Mouse (Mus musculus): Measurements from ENCODE around the gene Slc35c1. TPM values are rescaled to one million over a fixed set of nuclear protein-coding genes. Genes with fewer than 3 reads are reported as not detected.
"Not testable (repeated sequence)": the region's sequence is repeated elsewhere in the genome, so short reads cannot be mapped to it uniquely, and the experiment has no call there.

Gene Slc35c1
- polyA plus RNA-seq, 1 experiment from 2014 or later, result 8.9 TPM

DNA sequence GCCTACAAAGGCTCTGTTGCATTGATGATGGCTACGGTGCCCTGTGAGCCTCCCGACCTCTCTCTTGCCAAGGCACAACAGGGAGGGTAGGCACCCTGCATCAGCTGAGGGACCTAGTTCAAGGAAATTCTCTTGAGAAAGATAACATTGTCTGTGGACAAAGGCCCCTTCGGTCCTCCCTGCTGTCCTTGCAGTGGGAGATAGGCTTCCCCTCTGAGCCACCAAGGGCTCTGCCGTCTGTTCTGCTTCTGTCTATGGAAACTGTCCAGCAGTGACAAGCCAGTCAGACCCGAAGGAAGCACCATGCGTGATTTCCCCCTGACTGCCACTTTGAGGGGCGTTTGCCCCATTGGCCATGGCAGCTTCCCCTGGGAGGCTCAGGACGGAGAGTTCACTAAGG is 27.5 kb upstream of the Slc35c1 start:
- Histone ChIP-seq H3K9me3 (no peaks in the 10 kb centered on the region), H3K27ac (replicated peaks) (no peak overlapping the region), H3K4me2 (no peak overlapping the region), H3K36me3 (no peaks in the 10 kb centered on the region), H3K4me1 (peaks cover 26% of the 10 kb centered on the region), H3K27me3 (replicated peaks) (peaks cover 51% of the 10 kb centered on the region), H3K4me3 (no peak overlapping the region), H3K9ac (no peak overlapping the region)
- no peak for ATAC-seq (ENCODE audit: extremely low read depth, insufficient number of reproducible peaks, low FRiP score, low TSS enrichment)
- WGBS, result 59% methylated on average over 8 of the region's 8 CpGs

DNA sequence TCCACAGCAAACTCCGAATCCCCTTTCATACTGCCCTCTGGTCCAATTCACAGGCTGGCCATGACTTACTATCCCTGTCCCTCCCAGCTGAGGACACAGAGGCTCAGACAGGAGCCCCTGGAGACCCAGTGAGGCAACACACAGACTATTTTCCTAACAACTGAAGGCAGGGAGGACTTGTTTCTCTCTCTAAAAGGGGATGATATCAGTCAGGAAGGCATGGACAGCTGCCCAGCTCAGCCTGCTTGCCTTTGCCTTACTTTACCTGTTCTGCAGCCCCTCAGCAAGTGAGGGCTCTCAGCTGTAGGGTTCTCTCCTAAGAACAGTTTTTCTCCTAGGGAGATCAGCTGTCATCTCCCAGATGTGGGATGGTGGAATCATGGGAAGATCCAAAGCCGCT is 26.6 kb upstream of the Slc35c1 start:
- no peak overlapping the region for H3K27ac ChIP-seq (replicated peaks)
- WGBS, result 42% methylated on average over 2 of the region's 2 CpGs
- peaks cover 19% of the 10 kb centered on the region for H3K4me1 ChIP-seq
- H3K27me3 ChIP-seq (replicated peaks), result peaks cover 56% of the 10 kb centered on the region
- H3K4me2 ChIP-seq, result no peak overlapping the region
- no peak overlapping the region for H3K4me3 ChIP-seq
- no peaks in the 10 kb centered on the region for H3K9me3 ChIP-seq
- H3K36me3 ChIP-seq, result no peaks in the 10 kb centered on the region
- ATAC-seq (ENCODE audit: extremely low read depth, insufficient number of reproducible peaks, low FRiP score, low TSS enrichment), result no peak
- H3K9ac ChIP-seq, result no peak overlapping the region

DNA sequence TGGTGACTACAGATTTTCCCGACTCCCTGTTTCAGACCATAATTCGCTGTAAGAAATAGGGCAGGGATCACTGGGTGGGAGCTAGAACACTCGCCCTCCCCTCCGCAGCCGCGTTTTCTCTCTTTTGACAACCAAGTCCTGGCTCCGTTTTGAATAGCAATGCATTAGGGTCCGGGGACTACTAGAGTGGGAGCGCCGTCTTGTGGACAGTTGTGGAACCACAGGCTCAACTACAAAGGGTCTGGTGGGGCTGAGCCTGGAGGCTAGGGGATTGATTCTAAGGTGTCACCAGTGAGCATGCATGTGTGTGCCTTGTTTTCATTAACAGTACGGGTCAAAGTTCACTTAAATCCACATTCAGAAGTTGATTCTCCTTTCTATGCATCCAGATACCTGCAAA is 26.1 kb upstream of the Slc35c1 start:
- peaks cover 61% of the 10 kb centered on the region for H3K27me3 ChIP-seq (replicated peaks)
- no peak for ATAC-seq (ENCODE audit: extremely low read depth, insufficient number of reproducible peaks, low FRiP score, low TSS enrichment)
- H3K4me3 ChIP-seq, result peak overlapping the region; percentile 13
- peaks cover 14% of the 10 kb centered on the region for H3K4me1 ChIP-seq
- peak overlapping the region; percentile 63 for H3K4me2 ChIP-seq
- 1% methylated on average over 11 of the region's 11 CpGs for WGBS
- H3K9ac ChIP-seq, result 0 out of 2 replicates have a peak overlapping the region, but pooled peaks have one; percentile 29
- H3K36me3 ChIP-seq, result no peaks in the 10 kb centered on the region
- H3K9me3 ChIP-seq, result no peaks in the 10 kb centered on the region
- H3K27ac ChIP-seq (replicated peaks), result no peak overlapping the region

DNA sequence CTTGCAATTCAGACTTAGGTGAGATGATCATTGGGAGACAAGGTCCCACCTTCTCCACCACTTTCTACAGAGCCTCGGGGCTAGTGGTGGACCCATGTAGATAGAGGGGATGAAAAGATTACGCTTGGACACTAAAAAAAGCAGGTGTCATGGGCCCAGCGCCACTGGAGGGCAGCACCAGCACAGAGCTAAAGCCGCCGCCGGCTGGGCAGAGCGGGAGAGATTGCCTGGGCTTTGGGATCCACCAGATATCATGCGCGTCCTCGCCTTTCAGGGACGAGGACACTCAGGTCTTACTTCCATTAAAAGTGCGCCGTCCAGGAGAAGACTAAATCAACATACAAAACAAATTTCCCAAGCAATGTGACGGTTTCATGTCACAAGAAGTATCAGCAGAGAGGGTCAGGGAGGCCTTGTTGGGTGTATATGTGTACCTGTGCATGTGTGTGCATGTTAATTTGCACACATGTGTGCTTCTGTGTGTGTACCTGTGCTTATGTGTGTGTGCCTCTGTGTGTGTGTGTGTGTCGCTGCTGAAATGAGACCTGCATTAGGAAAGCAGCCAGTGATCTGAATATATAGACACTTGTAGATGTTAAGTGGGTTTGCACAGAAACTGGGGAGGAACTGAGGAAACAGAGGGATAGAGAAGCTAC is 25.4 kb upstream of the Slc35c1 start:
- H3K27me3 ChIP-seq (replicated peaks), result peaks cover 61% of the 10 kb centered on the region
- peak overlapping the region; percentile 63 for H3K4me2 ChIP-seq
- no peaks in the 10 kb centered on the region for H3K36me3 ChIP-seq
- H3K9ac ChIP-seq, result no peak overlapping the region
- ATAC-seq (ENCODE audit: extremely low read depth, insufficient number of reproducible peaks, low FRiP score, low TSS enrichment), result no peak
- H3K9me3 ChIP-seq, result no peaks in the 10 kb centered on the region
- H3K4me1 ChIP-seq, result peaks cover 8% of the 10 kb centered on the region
- 4% methylated on average over 15 of the region's 15 CpGs for WGBS
- no peak overlapping the region for H3K27ac ChIP-seq (replicated peaks)
- H3K4me3 ChIP-seq, result peak overlapping the region; percentile 13; the same call in 1 of the 2 replicates

DNA sequence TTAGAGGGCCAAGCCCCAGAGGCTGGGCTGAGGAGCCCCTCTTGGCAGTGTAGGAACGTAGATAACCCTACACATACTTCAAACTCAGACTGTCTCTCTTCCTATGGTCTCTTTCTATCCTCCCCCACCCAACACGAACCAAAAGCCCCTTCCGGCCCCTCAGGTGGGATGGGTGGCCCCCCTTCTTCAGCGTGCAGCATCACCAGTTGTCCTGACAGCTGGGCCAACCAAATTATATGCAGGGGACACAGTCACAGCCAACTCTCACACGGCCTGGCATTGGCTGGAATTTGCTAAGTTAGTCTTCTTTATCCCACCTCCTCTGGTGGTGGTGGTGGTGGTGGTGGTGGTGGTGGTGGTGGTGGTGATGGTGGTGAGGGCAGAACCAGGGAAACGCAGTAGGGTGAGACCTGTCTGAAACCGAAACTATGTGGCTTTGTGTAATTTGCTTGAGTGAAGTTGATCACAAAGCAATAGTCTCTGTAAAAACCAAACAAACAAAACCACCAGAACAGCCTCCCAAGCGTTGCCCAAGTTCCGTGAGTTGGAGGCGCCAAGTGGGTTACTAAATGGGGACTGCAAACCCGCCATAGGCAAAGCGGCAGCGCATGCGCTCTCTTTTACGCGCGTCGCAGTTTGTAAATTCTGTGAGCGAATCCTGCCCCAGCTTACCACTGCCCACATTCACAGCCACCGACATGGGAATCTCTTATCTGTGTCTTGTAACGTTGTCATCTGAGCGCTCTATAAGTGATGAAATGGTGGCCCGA is 24.1 kb upstream of the Slc35c1 start:
- H3K36me3 ChIP-seq, result no peaks in the 10 kb centered on the region
- peak overlapping the region; percentile 63 for H3K4me2 ChIP-seq
- ATAC-seq (ENCODE audit: extremely low read depth, insufficient number of reproducible peaks, low FRiP score, low TSS enrichment), result no peak
- peaks cover 5% of the 10 kb centered on the region; the same call in 1 of the 2 replicates for H3K4me1 ChIP-seq
- peak overlapping the region; percentile 41 for H3K4me3 ChIP-seq
- 29% methylated on average over 23 of the region's 23 CpGs for WGBS
- H3K9ac ChIP-seq, result peak overlapping the region; percentile 56; the same call in 1 of the 2 replicates
- H3K27ac ChIP-seq (replicated peaks), result no peak overlapping the region
- H3K9me3 ChIP-seq, result no peaks in the 10 kb centered on the region
- peaks cover 61% of the 10 kb centered on the region for H3K27me3 ChIP-seq (replicated peaks)

DNA sequence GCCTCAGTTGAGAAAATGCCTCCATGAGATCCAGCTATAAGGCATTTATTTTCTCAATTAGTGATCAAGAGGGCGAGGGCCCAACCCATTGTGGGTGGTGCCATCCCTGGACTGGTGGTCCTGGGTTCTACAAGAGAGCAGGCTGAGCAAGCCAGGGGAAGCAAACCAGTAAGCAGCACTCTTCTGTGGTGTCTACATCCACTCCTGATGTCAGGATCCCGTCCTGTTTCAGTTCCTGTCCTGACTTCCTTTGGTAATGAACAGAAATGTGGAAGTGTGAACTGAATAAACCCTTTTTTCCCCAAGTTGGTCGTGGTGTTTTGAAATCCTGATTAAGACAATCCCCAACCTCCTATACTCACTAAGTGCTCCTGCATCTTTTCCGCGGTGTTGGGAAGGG is 23.2 kb upstream of the Slc35c1 start:
- Histone ChIP-seq H3K4me2 (no peak overlapping the region), H3K4me3 (no peak overlapping the region), H3K9me3 (no peaks in the 10 kb centered on the region), H3K4me1 (peaks cover 5% of the 10 kb centered on the region; the same call in 1 of the 2 replicates), H3K9ac (no peak overlapping the region), H3K36me3 (no peaks in the 10 kb centered on the region), H3K27me3 (replicated peaks) (peaks cover 61% of the 10 kb centered on the region), H3K27ac (replicated peaks) (no peak overlapping the region)
- 39% methylated on average over 5 of the region's 5 CpGs for WGBS
- no peak for ATAC-seq (ENCODE audit: extremely low read depth, insufficient number of reproducible peaks, low FRiP score, low TSS enrichment)

DNA sequence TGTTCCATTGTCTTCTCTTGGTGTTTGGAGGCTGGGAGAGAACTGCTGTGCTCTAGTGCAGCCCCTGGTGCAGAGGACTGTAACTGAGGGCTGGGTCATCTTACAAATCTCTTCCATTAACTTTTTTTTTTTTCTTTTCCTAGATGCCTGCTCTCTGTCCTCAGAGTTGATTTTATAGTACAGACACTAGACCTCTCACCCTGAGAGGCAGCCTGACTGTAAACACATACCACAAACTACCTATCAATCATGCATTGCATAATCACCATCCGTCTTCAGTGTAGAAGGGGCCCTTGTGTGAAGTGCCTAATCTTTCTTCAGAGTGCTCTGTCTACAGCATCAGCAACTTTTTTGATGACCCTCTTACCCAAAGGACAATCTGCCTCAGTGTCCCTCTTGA is 22.2 kb upstream of the Slc35c1 start:
- 38% methylated on average over 1 of the region's 1 CpGs for WGBS
- H3K9me3 ChIP-seq, result no peaks in the 10 kb centered on the region
- ATAC-seq (ENCODE audit: extremely low read depth, insufficient number of reproducible peaks, low FRiP score, low TSS enrichment), result no peak

DNA sequence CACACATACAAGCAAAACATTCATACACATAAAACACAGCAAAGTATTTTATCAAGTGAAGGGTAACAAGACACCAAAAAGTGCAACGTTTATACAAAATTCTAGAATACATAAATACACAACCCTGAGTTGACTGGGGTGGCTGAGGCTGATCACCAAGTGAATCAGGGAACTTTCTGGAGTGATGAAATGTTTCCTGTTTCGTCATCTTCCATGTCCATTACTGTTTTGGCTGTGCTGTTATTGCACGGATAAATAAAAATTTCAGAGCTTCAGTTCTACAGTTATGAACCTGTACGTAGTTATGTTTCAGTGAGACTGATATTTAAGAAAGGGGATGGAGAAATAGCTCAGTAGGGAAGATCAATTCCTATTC is 18.0 kb upstream of the Slc35c1 start:
- H3K4me2 ChIP-seq, result no peak overlapping the region
- H3K36me3 ChIP-seq, result no peaks in the 10 kb centered on the region
- no peak for ATAC-seq (ENCODE audit: extremely low read depth, insufficient number of reproducible peaks, low FRiP score, low TSS enrichment)
- no peak overlapping the region for H3K4me3 ChIP-seq
- H3K9me3 ChIP-seq, result 0 out of 2 replicates have a peak, but pooled peaks cover 4% of the 10 kb centered on the region
- no peak overlapping the region for H3K27ac ChIP-seq (replicated peaks)
- H3K4me1 ChIP-seq, result peaks cover 10% of the 10 kb centered on the region
- 72% methylated on average over 4 of the region's 4 CpGs for WGBS
- peaks cover 16% of the 10 kb centered on the region for H3K27me3 ChIP-seq (replicated peaks)
- H3K9ac ChIP-seq, result no peak overlapping the region

More for the DNA sequence above, 22.2 kb upstream of the Slc35c1 start:
- Histone ChIP-seq H3K27ac (replicated peaks) (no peak overlapping the region), H3K4me1 (peaks cover 12% of the 10 kb centered on the region), H3K4me2 (no peak overlapping the region), H3K4me3 (no peak overlapping the region), H3K27me3 (replicated peaks) (peaks cover 54% of the 10 kb centered on the region), H3K36me3 (no peaks in the 10 kb centered on the region), H3K9ac (no peak overlapping the region)

DNA sequence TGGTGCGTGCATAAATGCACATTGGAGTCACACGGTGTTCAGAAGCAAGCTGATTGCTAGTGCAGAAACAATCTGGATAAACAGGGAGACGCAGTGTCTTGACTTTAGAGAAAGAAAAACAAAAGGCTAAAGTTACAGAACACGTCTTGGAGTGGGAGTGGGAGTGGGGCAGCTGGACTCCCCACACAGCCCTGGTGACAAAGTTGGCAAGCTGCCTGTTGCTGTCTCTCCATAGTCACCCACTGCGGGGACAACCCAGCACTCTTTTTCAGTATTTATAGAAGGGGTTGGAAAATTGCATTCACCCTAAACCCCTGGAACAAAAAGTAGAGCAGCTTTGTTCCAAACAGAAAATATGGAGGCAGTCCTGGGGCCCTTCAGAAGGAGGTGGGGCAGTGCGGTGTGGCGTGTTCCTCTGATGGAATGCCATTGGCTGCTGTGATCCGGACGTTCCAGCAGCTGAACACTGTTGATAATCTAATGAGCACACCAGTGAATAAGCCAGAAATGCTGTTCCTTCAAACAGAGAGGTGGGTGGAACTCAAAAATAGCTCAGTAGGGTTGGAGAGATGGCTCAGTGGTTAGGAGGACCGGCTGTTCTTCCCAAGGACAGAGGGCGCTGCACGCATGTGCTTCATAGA is 17.5 kb upstream of the Slc35c1 start:
- Histone ChIP-seq H3K4me2 (no peak overlapping the region), H3K27ac (replicated peaks) (peak overlapping the region; percentile 62), H3K9me3 (0 out of 2 replicates have a peak, but pooled peaks cover 4% of the 10 kb centered on the region), H3K9ac (no peak overlapping the region), H3K4me1 (peaks cover 10% of the 10 kb centered on the region), H3K36me3 (no peaks in the 10 kb centered on the region), H3K4me3 (no peak overlapping the region), H3K27me3 (replicated peaks) (peaks cover 11% of the 10 kb centered on the region)
- 60% methylated on average over 12 of the region's 12 CpGs for WGBS
- no peak for ATAC-seq (ENCODE audit: extremely low read depth, insufficient number of reproducible peaks, low FRiP score, low TSS enrichment)

DNA sequence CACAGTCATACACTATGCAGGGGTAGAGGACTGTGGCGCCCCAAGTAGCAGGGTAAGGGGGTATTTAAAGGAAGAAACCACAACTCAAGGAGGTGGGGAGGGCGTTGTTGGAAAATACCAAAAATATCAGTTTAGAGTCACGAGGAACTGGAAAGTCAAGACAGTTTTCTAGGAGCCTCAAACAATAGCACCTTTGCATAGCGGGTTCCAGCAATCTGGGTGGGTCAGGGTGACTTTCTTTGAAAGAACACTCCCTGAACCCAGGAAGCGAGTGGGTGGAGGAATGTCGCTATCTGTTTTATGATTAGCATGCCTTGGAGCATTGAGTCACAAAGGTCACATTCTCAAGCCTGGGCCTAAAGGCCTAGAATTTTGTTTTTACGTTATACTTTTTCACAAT is 16.2 kb upstream of the Slc35c1 start:
- H3K4me2 ChIP-seq; H3K4me3 ChIP-seq; ATAC-seq (ENCODE audit: extremely low read depth, insufficient number of reproducible peaks, low FRiP score, low TSS enrichment); H3K4me1 ChIP-seq; H3K27me3 ChIP-seq (replicated peaks); H3K36me3 ChIP-seq; H3K27ac ChIP-seq (replicated peaks); H3K9ac ChIP-seq; H3K9me3 ChIP-seq: not testable (repeated sequence)
- WGBS, result 77% methylated on average over 7 of the region's 7 CpGs

DNA sequence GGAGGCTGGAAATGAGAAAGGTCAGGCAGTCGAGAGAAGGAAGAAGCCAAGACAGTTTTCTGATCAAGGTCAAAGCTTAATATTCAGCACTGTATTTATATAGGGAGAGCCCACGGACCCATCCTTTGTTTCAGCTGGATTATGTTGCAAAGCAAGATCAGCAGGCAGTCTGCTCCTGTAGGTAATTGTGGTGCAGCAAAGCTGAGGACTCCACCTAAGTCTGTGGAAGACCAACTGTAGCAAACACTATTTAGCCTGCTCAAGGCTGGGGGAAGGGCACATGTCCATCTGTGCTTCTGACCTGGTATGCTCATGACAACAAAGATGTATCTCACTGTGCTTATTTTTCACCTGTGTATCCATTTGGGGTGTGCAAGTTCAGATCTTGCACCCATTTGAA is 15.4 kb upstream of the Slc35c1 start:
- Histone ChIP-seq H3K4me1 (peaks cover 10% of the 10 kb centered on the region), H3K9ac (no peak overlapping the region), H3K27ac (replicated peaks) (no peak overlapping the region), H3K4me2 (no peak overlapping the region), H3K4me3 (no peak overlapping the region), H3K27me3 (replicated peaks) (no peaks in the 10 kb centered on the region; the same call in 1 of the 2 replicates), H3K9me3 (0 out of 2 replicates have a peak, but pooled peaks cover 4% of the 10 kb centered on the region), H3K36me3 (no peaks in the 10 kb centered on the region)
- 67% methylated on average over 2 of the region's 2 CpGs for WGBS
- ATAC-seq (ENCODE audit: extremely low read depth, insufficient number of reproducible peaks, low FRiP score, low TSS enrichment), result no peak
